Mouse (Mus musculus): ENCODE results near the gene Ap1m1. TPM values are rescaled to one million over a fixed set of nuclear protein-coding genes. Genes with fewer than 3 reads are reported as not detected.

Ap1m1 gene
- 100 to 1,000 TPM; 160 to 194 TPM for polyA plus RNA-seq (2017; shearing (Covaris generic))

GRCm38 (mm10) chr8:72239499-72240402 lies at the start of gene Ap1m1:
Gene Ap1m1 (plus strand): TSS chr8:72240018.

GRCm38 (mm10) chr8:72212751-72213150 lies 27.1 kb upstream of the Ap1m1 start, which contains the start of gene Cib3:
Gene Cib3 (minus strand): TSS chr8:72212837.

GRCm38 (mm10) chr8:72213536-72213935 lies 26.3 kb upstream of the Ap1m1 start, which contains the start of gene Gm11034:
Gene Gm11034 (minus strand): TSS chr8:72213636.

GRCm38 (mm10) chr8:72219541-72220363 lies 20.1 kb upstream of the Ap1m1 start, which contains the start of gene Fam32a:
Gene Fam32a (plus strand): TSS chr8:72219730.

GRCm38 (mm10) chr8:72305210-72305905 lies 65.5 kb downstream of the Ap1m1 start, which contains the start of gene Gm10282:
Gene Gm10282 (minus strand): TSS chr8:72305260.

Other genes starting within 250 kb of the Ap1m1 start
- gene Cyp4f18, start 230.4 kb upstream of the Ap1m1 start, polyA plus RNA-seq (2017; shearing (Covaris generic)): 1 to 10 TPM; 2.0 to 5.3 TPM
- gene Olfr372, start 198.8 kb upstream of the Ap1m1 start, polyA plus RNA-seq (2017; shearing (Covaris generic)): 1 to 10 TPM in 1 of 2 experiments, under 1 TPM in 1; 0.45 to 2.3 TPM
- gene Olfr373, start 156.8 kb upstream of the Ap1m1 start, polyA plus RNA-seq (2017; shearing (Covaris generic)): 1 to 10 TPM in 1 of 2 experiments, under 1 TPM in 1; 0.41 to 1.5 TPM
- gene Olfr374, start 133.0 kb upstream of the Ap1m1 start, polyA plus RNA-seq (2017; shearing (Covaris generic)): under 1 TPM; 0.17 to 0.88 TPM
- 100 to 1,000 TPM; 270 to 278 TPM for gene Tpm4, start 105.0 kb upstream of the Ap1m1 start, polyA plus RNA-seq (2017; shearing (Covaris generic))
- gene Rab8a, start 78.8 kb upstream of the Ap1m1 start, polyA plus RNA-seq (2017; shearing (Covaris generic)): 100 to 1,000 TPM; 155 to 202 TPM
- gene Hsh2d, start 50.4 kb upstream of the Ap1m1 start, polyA plus RNA-seq (2017; shearing (Covaris generic)): 10 to 100 TPM; 24.9 to 27.1 TPM
- gene Cib3, start 27.2 kb upstream of the Ap1m1 start, polyA plus RNA-seq (2017; shearing (Covaris generic)): under 1 TPM in 1 of 2 experiments, not detected in 1; 0.65 TPM
- not detected for gene Gm11034, start 26.4 kb upstream of the Ap1m1 start, polyA plus RNA-seq (2017; shearing (Covaris generic))
- 100 to 1,000 TPM; 105 to 112 TPM for gene Fam32a, start 20.3 kb upstream of the Ap1m1 start, polyA plus RNA-seq (2017; shearing (Covaris generic))
- gene Gm10282, start 65.2 kb downstream of the Ap1m1 start, polyA plus RNA-seq (2017; shearing (Covaris generic)): 10 to 100 TPM in 1 of 2 experiments, 1 to 10 TPM in 1; 3.4 to 12.4 TPM
- 100 to 1,000 TPM; 349 to 689 TPM for gene Klf2, start 79.0 kb downstream of the Ap1m1 start, polyA plus RNA-seq (2017; shearing (Covaris generic))
- gene Eps15l1, start 181.4 kb downstream of the Ap1m1 start, polyA plus RNA-seq (2017; shearing (Covaris generic)): 10 to 100 TPM; 41.3 to 42.8 TPM
- gene Calr3, start 203.9 kb downstream of the Ap1m1 start, polyA plus RNA-seq (2017; shearing (Covaris generic)): 1 to 10 TPM in 1 of 2 experiments, under 1 TPM in 1; 0.35 to 1.2 TPM
- gene 1700030K09Rik, start 203.9 kb downstream of the Ap1m1 start, polyA plus RNA-seq (2017; shearing (Covaris generic)): 1 to 10 TPM; 4.8 to 8.0 TPM
- 10 to 100 TPM; 90.4 to 97.2 TPM for gene Cherp, start 235.2 kb downstream of the Ap1m1 start, polyA plus RNA-seq (2017; shearing (Covaris generic))

Measured in inflammation-experienced regulatory T-cells (primary cell).